Mouse (Mus musculus) hindbrain, embryonic 15.5 days (tissue): ENCODE results near the gene Nip7. TPM values are rescaled to one million over a fixed set of nuclear protein-coding genes. Genes with fewer than 3 reads are reported as not detected.
"Not testable (repeated sequence)": the region's sequence is repeated elsewhere in the genome, so short reads cannot be mapped to it uniquely, and the experiment has no call there.

Experiments used
- ATAC-seq: fragments of 200-750 bp; cut with Nextera tagmentation; 2 replicates; pipeline ENCODE4 v1.8.0; 2017; ENCODE audit warnings: low read depth, moderate number of reproducible peaks, moderate TSS enrichment; ENCODE audit not compliant: low FRiP score
- H3K27ac ChIP-seq: fragments of 300-500 bp; sonication (generic); replicated peaks from 2 replicates; pipeline ENCODE4 v1.5.1; 2015; ENCODE audit warnings: mild to moderate bottlenecking, inconsistent platforms
- H3K27me3 ChIP-seq: fragments of 300-500 bp; sonication (generic); 2 replicates; pipeline ENCODE4 v1.6.1; 2015; ENCODE audit warnings: control low read depth, inconsistent platforms
- H3K36me3 ChIP-seq: fragments of 300-500 bp; sonication (generic); 2 replicates; pipeline ENCODE4 v1.6.1; 2015; ENCODE audit warnings: control low read depth, inconsistent platforms
- H3K4me1 ChIP-seq: fragments of 300-500 bp; sonication (generic); replicated peaks from 2 replicates; pipeline ENCODE4 v1.6.1; 2015; ENCODE audit warnings: control low read depth, inconsistent platforms
- H3K4me2 ChIP-seq: fragments of 300-500 bp; sonication (generic); 2 replicates; pipeline ENCODE4 v1.6.1; 2015; ENCODE audit warnings: moderate library complexity, mild to moderate bottlenecking, inconsistent platforms
- H3K4me3 ChIP-seq: fragments of 300-500 bp; sonication (generic); 2 replicates; pipeline ENCODE4 v1.5.1; 2015; ENCODE audit warnings: mild to moderate bottlenecking, inconsistent platforms
- H3K9ac ChIP-seq: fragments of 300-500 bp; sonication (generic); 2 replicates; pipeline ENCODE4 v1.6.1; 2015; ENCODE audit warnings: inconsistent platforms
- H3K9me3 ChIP-seq: fragments of 300-500 bp; sonication (generic); 2 replicates; pipeline ENCODE4 v1.6.1; 2016; ENCODE audit warnings: control low read depth, inconsistent platforms
- WGBS: fragments of 180-500 bp; shearing (Covaris S2); methylation state at CpG from one replicate; pipeline ENCODE4 v1.1.7; 2015; 5-methylcytosine and 5-hydroxymethylcytosine counted together
- polyA plus RNA-seq: library from polyadenylated mRNA; unstranded; fragments of >200 nt; fragmentation: Nextera tagmentation; extraction: Ambion mirVana; gene quantifications from 2 replicates; pipeline ENCODE4 v1.2.1, GENCODE M21; 2015

Gene Nip7
- polyA plus RNA-seq = 62.2 and 65.6 TPM in 2 replicates

DNA sequence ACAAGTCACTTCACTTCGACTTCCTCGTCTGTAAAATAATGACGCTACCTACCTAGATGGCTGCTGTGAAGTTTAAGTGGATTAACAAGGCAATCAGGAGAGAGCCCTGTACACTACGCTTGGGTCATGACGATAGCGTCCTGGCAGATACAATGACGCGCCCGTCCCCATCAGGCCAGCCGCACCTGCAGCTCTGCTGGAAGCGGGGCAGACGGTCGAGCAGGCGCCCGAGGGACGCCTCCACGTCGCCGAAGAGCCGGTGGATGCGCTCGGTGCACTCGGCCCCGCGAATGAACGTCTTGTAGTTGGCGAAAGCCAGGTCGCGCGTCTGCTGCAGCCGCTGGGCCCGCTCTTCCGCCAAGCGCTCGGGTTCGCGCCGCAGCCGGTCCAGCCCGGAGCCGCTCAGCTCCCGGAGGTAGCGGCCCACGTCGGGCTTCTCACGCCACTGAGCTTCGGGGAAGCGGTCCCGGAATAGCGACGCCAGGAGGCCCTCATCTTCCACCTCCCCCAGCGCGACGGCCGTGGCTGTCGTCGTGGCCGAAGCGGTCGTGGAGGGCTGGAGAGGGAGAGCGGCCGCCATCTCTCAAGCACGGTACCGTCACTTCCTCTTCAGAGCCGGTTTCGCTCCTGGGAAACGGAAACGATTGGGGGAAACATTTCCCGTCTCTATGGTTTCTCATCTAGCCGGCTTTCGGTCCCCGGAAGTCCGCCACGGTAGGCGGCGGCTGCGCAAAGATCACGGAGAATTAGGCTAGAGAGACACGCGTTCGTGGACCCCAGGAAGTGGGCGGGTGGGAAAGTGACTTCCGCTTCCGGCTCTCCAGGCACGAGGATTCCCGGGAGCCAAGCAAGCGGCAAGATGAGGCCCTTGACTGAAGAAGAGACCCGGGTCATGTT, at the start of gene Nip7, which contains the start of gene Cog8:
Nip7 (plus strand) TSS at position 802 of the 897 bp plus-strand sequence.
Cog8 (minus strand) TSS at position 614 of the 897 bp plus-strand sequence.
- no peaks in the 10 kb centered on the region for H3K9me3 ChIP-seq
- H3K27me3 ChIP-seq = no peaks in the 10 kb centered on the region
- H3K4me3 ChIP-seq = peak within 1 kb of the TSS; percentile 84
- peak within 1 kb of the TSS; percentile 92 for H3K4me2 ChIP-seq
- ATAC-seq = peak; percentile 96
- under 1% methylated on average over 88 of the region's 88 CpGs for WGBS
- H3K4me1 ChIP-seq = peaks cover 31% of the 10 kb centered on the region
- H3K27ac ChIP-seq = peak within 1 kb of the TSS; percentile 85
- H3K36me3 ChIP-seq = peaks cover 47% of the 10 kb centered on the region
- H3K9ac ChIP-seq = peak within 1 kb of the TSS; percentile 88

DNA sequence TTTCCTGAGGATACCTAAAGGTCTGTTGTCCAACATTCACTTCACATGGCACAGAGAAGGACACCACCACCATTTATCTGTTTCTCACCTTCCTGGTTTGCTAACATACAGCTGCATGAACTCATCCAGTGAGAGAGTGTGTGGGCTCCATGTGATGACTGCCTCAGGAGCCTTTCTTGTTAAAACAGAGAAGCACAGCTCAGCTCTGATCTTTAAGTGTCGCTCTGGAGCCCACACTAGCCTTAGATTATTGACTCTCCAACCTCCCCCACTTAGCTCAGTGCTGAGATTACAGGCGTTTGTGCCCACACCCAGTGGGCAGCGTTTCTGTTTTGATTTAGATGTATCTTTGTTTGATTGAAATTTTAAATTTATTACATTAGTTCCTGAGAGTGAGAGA, 48.9 kb upstream of the Nip7 start:
- H3K9me3 ChIP-seq = no peaks in the 10 kb centered on the region

DNA sequence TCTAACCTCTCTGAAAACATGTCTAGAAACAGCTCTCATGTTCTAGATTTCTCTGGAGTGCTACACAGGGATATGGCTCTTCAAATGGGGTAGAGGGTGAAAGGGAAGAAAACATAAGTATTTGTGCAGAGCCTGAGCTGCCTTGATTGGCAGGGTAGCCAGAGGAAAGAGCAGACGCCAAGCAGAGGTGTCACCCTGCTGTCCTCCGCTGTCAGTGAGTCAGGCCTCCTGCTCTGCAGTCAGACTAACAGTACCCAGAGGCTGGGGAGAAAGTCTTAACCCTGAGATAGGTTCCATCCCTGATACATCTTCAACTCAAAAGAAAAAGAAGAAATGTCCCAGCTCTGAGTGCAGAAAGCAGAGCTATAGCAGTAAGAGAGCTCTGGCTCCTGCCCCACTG, 44.0 kb upstream of the Nip7 start:
- Histone ChIP-seq H3K36me3 (peaks cover 11% of the 10 kb centered on the region), H3K4me1 (no peaks in the 10 kb centered on the region), H3K27me3 (no peaks in the 10 kb centered on the region), H3K4me3 (no peak overlapping the region), H3K9me3 (no peaks in the 10 kb centered on the region), H3K4me2 (no peak overlapping the region), H3K9ac (no peak overlapping the region), H3K27ac (no peak overlapping the region)
- WGBS = 77% methylated on average over 2 of the region's 2 CpGs
- ATAC-seq = no peak

More for the DNA sequence above, 48.9 kb upstream of the Nip7 start:
- WGBS = 88% methylated on average over 3 of the region's 3 CpGs
- Histone ChIP-seq H3K27ac (no peak overlapping the region), H3K36me3 (peaks cover 11% of the 10 kb centered on the region), H3K4me1 (no peaks in the 10 kb centered on the region), H3K4me3 (no peak overlapping the region), H3K4me2 (no peak overlapping the region), H3K27me3 (no peaks in the 10 kb centered on the region), H3K9ac (no peak overlapping the region)
- ATAC-seq = no peak

DNA sequence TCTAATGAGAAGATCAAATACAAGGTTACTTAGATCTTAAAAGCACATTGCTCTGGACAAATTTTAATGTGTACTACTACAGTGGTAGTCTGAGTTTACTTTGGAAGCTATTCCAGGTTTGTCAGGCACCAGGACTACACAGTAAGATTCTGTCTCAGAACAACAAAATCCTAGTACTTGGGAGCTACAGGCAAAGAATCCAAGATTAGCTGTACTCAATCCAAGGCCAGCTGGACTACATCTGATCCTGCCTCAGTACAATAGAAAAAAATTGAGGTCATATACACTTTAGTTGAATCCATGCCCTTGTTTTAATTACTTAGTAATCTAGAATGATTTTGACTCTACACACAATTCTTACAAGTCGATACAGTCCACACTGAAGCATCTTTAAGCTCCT, 41.8 kb upstream of the Nip7 start:
- no peaks in the 10 kb centered on the region for H3K9me3 ChIP-seq
- H3K4me3 ChIP-seq = no peak overlapping the region
- H3K4me1 ChIP-seq = no peaks in the 10 kb centered on the region
- H3K9ac ChIP-seq = no peak overlapping the region
- H3K36me3 ChIP-seq = peaks cover 11% of the 10 kb centered on the region
- no peak overlapping the region for H3K4me2 ChIP-seq
- 98% methylated on average over 1 of the region's 1 CpGs for WGBS
- no peak for ATAC-seq
- no peaks in the 10 kb centered on the region for H3K27me3 ChIP-seq
- no peak overlapping the region for H3K27ac ChIP-seq

DNA sequence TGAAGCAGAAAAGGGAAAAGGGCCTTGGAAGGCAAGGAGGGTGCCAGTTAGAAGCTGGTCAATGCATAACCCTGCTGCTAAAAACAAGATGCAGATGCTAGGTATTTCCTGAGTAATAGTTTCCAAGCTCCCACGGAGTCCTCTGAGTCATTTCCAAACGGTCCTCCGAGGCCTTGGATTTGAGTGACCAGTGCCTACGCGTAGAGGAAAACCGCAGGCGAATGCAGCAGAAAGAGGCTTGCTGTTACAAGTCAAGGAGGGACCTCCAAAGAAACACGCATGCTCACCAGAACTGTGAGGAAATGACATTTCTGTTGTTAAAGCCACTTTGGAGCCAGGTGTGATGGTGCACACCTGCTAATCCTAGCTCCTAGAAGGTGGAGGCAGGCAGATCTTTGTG, 33.2 kb upstream of the Nip7 start:
- no peak for ATAC-seq
- H3K4me1 ChIP-seq = no peaks in the 10 kb centered on the region
- no peak overlapping the region for H3K4me2 ChIP-seq
- 92% methylated on average over 8 of the region's 8 CpGs for WGBS
- H3K9ac ChIP-seq = no peak overlapping the region
- H3K4me3 ChIP-seq = no peak overlapping the region
- H3K27ac ChIP-seq = no peak overlapping the region
- H3K27me3 ChIP-seq = no peaks in the 10 kb centered on the region
- no peaks in the 10 kb centered on the region for H3K9me3 ChIP-seq
- H3K36me3 ChIP-seq = no peaks in the 10 kb centered on the region

DNA sequence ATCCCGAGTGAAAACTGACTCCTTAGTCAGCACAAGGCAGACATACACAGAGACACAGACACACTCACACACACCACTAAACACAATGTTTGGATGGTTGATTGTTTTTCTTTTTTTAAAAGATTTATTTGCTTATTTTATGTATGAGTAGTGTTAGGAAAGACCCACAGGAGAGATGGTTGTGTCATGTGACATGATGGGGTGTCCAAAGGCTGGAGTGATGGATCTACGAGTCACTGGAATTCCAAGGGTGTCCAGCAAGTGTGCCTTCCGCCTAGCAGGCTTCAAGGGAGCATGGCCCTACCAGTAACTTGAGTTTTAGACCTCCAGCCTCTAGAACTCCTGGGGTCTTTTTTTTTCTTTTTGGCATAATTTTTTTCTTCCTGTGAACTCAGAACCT, 27.4 kb upstream of the Nip7 start:
- Histone ChIP-seq H3K4me3 (no peak overlapping the region), H3K36me3 (no peaks in the 10 kb centered on the region), H3K4me2 (no peak overlapping the region), H3K27ac (no peak overlapping the region), H3K27me3 (no peaks in the 10 kb centered on the region), H3K9me3 (no peaks in the 10 kb centered on the region), H3K4me1 (peaks cover 22% of the 10 kb centered on the region), H3K9ac (no peak overlapping the region)
- ATAC-seq = no peak
- 85% methylated on average over 3 of the region's 3 CpGs for WGBS

DNA sequence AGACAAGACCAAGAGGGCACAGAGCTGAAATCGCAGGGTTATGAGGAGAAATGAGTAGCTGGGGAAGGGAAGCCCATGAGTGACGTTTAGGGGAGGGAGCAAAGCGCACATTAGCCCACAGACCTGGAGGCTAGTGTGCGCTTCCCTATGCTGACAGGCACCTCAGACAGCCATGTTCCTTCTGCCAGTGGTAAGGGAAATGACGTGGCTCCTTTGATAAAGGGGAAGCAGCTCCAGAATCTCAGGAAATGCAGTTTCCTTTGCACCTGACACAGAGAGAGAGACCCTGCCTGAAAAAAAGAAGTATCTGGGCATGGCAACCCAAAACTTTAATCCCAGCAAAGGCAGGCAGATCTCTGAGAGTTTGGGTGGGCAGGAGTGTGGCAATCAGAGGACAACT, 26.6 kb upstream of the Nip7 start:
- Histone ChIP-seq H3K4me2 (no peak overlapping the region), H3K27me3 (no peaks in the 10 kb centered on the region), H3K36me3 (no peaks in the 10 kb centered on the region), H3K4me1 (peaks cover 23% of the 10 kb centered on the region), H3K9ac (no peak overlapping the region), H3K4me3 (no peak overlapping the region), H3K9me3 (no peaks in the 10 kb centered on the region), H3K27ac (no peak overlapping the region)
- no peak for ATAC-seq
- 74% methylated on average over 5 of the region's 5 CpGs for WGBS

DNA sequence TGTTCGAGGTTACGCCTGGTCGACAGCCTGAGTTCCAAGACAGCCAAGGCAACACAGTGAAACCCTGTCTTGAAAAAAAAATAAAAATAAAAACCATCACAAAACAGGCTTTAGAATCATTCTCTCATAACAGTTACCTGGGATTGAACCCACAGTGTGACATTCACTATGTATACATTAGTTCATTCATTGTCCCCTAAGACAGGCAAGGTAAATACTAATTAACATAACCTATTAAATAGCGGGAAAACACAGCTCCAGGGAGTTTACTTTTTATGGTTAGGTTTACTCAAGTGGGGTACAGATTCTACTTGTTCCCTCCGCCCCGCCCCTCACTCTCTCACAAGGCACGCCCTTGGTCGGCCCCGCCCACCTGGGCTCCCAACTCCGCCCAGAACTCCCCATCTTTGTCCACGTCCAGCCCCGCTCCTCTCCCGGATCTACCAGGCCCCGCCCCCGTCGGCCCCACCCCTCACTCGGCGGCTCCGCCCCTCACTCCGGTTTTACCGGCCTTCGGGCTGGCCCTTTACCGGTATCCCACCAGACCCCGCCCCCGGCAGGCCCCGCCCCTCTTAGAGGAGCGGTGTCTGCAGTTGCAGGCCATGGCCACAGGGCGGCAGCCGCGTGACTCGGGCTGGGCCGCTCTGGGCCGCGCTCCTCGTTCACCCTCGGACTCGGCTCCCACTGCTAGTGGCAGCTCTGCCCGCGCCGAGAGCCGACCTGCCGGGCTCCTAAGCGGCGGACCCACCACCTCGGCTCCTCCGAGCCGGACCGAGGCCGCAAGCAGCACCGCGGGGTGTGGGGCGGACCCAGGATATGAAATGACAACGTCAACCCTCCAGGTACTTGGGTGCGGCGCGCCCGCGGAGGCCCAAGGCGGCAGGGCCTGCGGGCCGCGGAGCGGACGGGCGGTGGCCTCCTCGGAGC, 25.8 kb upstream of the Nip7 start, which contains the start of gene Vps4a:
Vps4a (plus strand) TSS at position 573 of the 927 bp plus-strand sequence.
- Histone ChIP-seq H3K4me1 (peaks cover 23% of the 10 kb centered on the region), H3K9me3 (no peaks in the 10 kb centered on the region), H3K27ac (peak within 1 kb of the TSS; percentile 81), H3K4me2 (peak within 1 kb of the TSS; percentile 65), H3K27me3 (no peaks in the 10 kb centered on the region), H3K4me3 (peak within 1 kb of the TSS; percentile 93), H3K9ac (peak within 1 kb of the TSS; percentile 96), H3K36me3 (no peaks in the 10 kb centered on the region)
- peak; percentile 97 for ATAC-seq
- 5% methylated on average over 64 of the region's 66 CpGs for WGBS

DNA sequence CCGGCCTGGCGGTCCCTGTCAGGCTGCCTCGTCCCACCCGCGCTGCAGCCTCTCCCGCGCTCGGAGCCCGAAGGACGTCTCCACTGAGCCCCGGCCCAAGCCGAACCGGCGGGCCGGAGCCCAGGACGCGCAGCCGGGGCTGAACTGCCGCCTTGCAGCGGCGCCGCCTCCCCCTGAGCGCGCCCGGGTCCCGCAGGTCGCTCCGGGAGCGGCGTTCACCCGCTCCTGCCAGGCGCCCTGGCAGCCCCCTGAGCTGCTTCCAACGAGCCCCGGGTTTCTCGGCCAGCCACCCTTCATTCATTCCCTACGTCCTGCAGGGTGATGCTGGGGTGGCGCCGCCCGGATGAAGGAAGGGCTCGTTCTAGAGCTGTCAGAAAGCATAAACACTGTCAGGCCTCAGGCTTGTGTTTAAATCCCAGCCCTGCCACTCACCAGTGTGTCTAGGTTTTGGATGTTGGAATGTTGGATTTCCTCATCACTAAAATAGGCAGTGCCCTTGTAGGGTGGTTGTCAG, 25.0 kb upstream of the Nip7 start:
- Histone ChIP-seq H3K4me2 (peak overlapping the region; percentile 65), H3K36me3 (peaks cover 4% of the 10 kb centered on the region), H3K9ac (peak overlapping the region; percentile 96), H3K4me1 (peaks cover 23% of the 10 kb centered on the region), H3K27me3 (no peaks in the 10 kb centered on the region), H3K9me3 (no peaks in the 10 kb centered on the region), H3K4me3 (peak overlapping the region; percentile 93), H3K27ac (peak overlapping the region; percentile 81)
- no peak for ATAC-seq
- whole genome bisulfite sequencing = under 1% methylated on average over 38 of the region's 40 CpGs

DNA sequence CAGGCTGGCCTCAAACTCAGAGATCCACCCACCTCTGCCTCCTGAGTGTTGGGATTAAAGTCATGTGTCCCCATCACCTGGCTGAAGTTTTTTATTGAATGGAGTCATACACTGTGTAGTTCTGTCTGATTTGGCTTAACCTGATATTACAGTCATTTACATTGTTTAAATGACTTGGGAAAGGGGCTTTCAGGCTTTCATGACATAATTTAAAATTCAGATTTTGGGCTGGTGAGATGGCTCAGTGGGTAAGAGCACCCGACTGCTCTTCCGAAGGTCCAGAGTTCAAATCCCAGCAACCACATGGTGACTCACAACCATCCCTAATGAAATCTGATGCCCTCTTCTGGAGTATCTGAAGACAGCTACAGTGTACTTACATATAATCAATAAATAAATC, 23.1 kb upstream of the Nip7 start:
- not testable (repeated sequence) for H3K4me2 ChIP-seq, H3K27me3 ChIP-seq, H3K27ac ChIP-seq, H3K9ac ChIP-seq, H3K9me3 ChIP-seq, H3K4me3 ChIP-seq, ATAC-seq
- 92% methylated on average over 2 of the region's 2 CpGs for WGBS
- peaks cover 13% of the 10 kb centered on the region for H3K36me3 ChIP-seq
- H3K4me1 ChIP-seq = peaks cover 23% of the 10 kb centered on the region

DNA sequence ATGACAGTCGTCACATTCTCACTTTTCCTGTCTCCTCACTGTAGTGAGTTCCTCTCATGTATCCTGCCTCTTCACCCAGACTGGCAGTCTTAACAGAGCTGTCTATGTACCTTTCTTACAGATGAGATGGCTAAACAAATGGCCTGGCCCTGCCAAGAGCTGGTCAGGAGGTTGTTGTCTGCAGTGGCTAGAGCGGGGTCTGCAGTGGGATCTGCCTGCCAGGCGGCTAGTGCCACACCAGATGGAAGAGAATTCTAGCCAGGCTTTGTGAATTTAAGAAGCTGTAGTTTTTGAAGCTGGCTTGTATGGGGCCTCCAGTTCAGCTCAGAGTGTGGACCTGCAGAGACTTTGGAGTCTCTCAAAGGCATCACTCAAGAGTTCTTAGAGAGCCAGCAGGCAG, 21.0 kb upstream of the Nip7 start:
- H3K4me1 ChIP-seq = peaks cover 23% of the 10 kb centered on the region
- no peak overlapping the region for H3K9ac ChIP-seq
- H3K4me3 ChIP-seq = no peak overlapping the region
- no peaks in the 10 kb centered on the region for H3K9me3 ChIP-seq
- 92% methylated on average over 3 of the region's 3 CpGs for WGBS
- peaks cover 31% of the 10 kb centered on the region for H3K36me3 ChIP-seq
- no peak overlapping the region for H3K4me2 ChIP-seq
- H3K27me3 ChIP-seq = no peaks in the 10 kb centered on the region
- no peak for ATAC-seq
- no peak overlapping the region for H3K27ac ChIP-seq
